16 mouse cellular contexts compared by ENCODE assay signal in genomic region chr1:153918521-153919206, GRCm38 (mm10). TPM values are rescaled to one million over a fixed set of nuclear protein-coding genes. Genes with fewer than 3 reads are reported as not detected.
DNase-seq lines count a peak whose midpoint lies in the region; ATAC-seq and TF ChIP-seq lines count a peak whose summit lies in the region.
"Had no signal": no experiment of that assay in that cellular context is flagged by ENCODE, and none has a peak within 500 bp of the region (broad histone marks: within the 10 kb centered on the region; RNA-seq: fewer than 3 reads in every experiment).

No protein-coding gene starts in this region.

- 0 out of 2 replicates have a peak, but pooled peaks have one; percentile 31 for TF ChIP-seq EP300 in heart, adult 2 months (IDR thresholded peaks at IDR 0.05; ENCODE audit: insufficient read depth, low read depth, low read length)

- no peaks in the 10 kb centered on the region for H3K79me2 ChIP-seq in heart, adult 2 months (replicated peaks; ENCODE audit: control insufficient read depth, insufficient read depth, low read length)

- H3K4me1 ChIP-seq in heart, adult 2 months (ENCODE audit: control insufficient read depth, insufficient read depth, low read length), result peaks cover 10% of the 10 kb centered on the region
- H3K4me1 ChIP-seq in heart, embryonic 13.5 days, result peaks cover 24% of the 10 kb centered on the region
- H3K4me1 ChIP-seq: limb, embryonic 12.5 days; midbrain, embryonic 15.5 days; neural tube, embryonic 13.5 days had no signal

- H3K9me3 ChIP-seq in heart, embryonic 13.5 days, result no peaks in the 10 kb centered on the region
- H3K9me3 ChIP-seq: hindbrain, embryonic 10.5 days; limb, embryonic 12.5 days; midbrain, embryonic 15.5 days; neural tube, embryonic 13.5 days had no signal

- H3K4me3 ChIP-seq in heart, adult 2 months, result no peak overlapping the region
- H3K4me3 ChIP-seq in heart, embryonic 13.5 days, result no peak overlapping the region
- H3K4me3 ChIP-seq: hindbrain, embryonic 10.5 days; limb, embryonic 12.5 days; midbrain, embryonic 15.5 days; neural tube, embryonic 13.5 days had no signal

- intact Hi-C loops in heart, adult 2 months (cut with DNase I), result no loop called here

- WGBS in heart, adult 2 months, result 62% methylated on average over 3 of the region's 3 CpGs
- WGBS in heart, embryonic 13.5 days, result 58% methylated on average over 3 of the region's 3 CpGs

- H3K27ac ChIP-seq in heart, adult 2 months, result peak overlapping the region; percentile 78
- peak overlapping the region; percentile 46 for H3K27ac ChIP-seq in heart, embryonic 13.5 days (replicated peaks)
- H3K27ac ChIP-seq: hindbrain, embryonic 10.5 days; limb, embryonic 12.5 days; midbrain, embryonic 15.5 days; neural tube, embryonic 13.5 days had no signal

- peaks cover 2% of the 10 kb centered on the region; the same call in 1 of the 2 replicates for H3K36me3 ChIP-seq in heart, adult 2 months (ENCODE audit: control insufficient read depth, insufficient read depth, low read length)
- H3K36me3 ChIP-seq in heart, embryonic 13.5 days, result no peaks in the 10 kb centered on the region
- H3K36me3 ChIP-seq: hindbrain, embryonic 10.5 days; limb, embryonic 12.5 days; midbrain, embryonic 15.5 days; neural tube, embryonic 13.5 days had no signal

- H3K27me3 ChIP-seq in heart, adult 2 months (ENCODE audit: control insufficient read depth, insufficient read depth, low read length), result no peaks in the 10 kb centered on the region
- H3K27me3 ChIP-seq in heart, embryonic 13.5 days (replicated peaks), result no peaks in the 10 kb centered on the region
- H3K27me3 ChIP-seq: limb, embryonic 12.5 days; midbrain, embryonic 15.5 days; neural tube, embryonic 13.5 days had no signal

- ATAC-seq in heart, embryonic 13.5 days (ENCODE audit: extremely low read depth, insufficient number of reproducible peaks, low FRiP score, low TSS enrichment), result peak; percentile 46; the same call in 1 of the 2 replicates
- ATAC-seq: intestine, embryonic 16.5 days; midbrain, embryonic 15.5 days had no signal

- no peak for DNase-seq in heart, adult 2 months
- no peak for DNase-seq in heart, adult 8-10 months (ENCODE audit: low spot score)
- DNase-seq in brain, embryonic 14.5 days (ENCODE audit: low read depth), result peak; percentile 12
- DNase-seq in kidney, postnatal 36 days, result peak; percentile 65 to 85
- DNase-seq in B cell, adult 2 months, result no peak
- DNase-seq in urinary bladder, postnatal 4 days (ENCODE audit: low spot score in 2 of 2), result no peak
- DNase-seq: cerebellum, adult 9-10 months; thymus, adult 2 months had no signal

- no peak overlapping the region for H3K4me2 ChIP-seq in heart, embryonic 13.5 days
- H3K4me2 ChIP-seq: limb, embryonic 12.5 days; midbrain, embryonic 15.5 days; neural tube, embryonic 13.5 days had no signal

- no peak overlapping the region for H3K9ac ChIP-seq in heart, adult 2 months (ENCODE audit: low read depth, low read length)
- no peak overlapping the region for H3K9ac ChIP-seq in heart, embryonic 13.5 days
- H3K9ac ChIP-seq: limb, embryonic 12.5 days; midbrain, embryonic 15.5 days; neural tube, embryonic 13.5 days had no signal

- TF ChIP-seq CTCF in heart, adult 2 months (IDR thresholded peaks at IDR 0.05), result no peak
- TF ChIP-seq CTCF in brain, embryonic 14.5 days (IDR thresholded peaks at IDR 0.05; ENCODE audit: borderline replicate concordance, extremely low read depth, insufficient read depth, insufficient read length), result no peak

- no peak for TF ChIP-seq POLR2A in heart, adult 2 months (IDR thresholded peaks at IDR 0.05; ENCODE audit: insufficient read depth, low read depth, low read length)
- no peak for TF ChIP-seq POLR2A in brain, embryonic 14.5 days (IDR thresholded peaks at IDR 0.05; ENCODE audit: borderline replicate concordance, extremely low read depth, insufficient read depth, insufficient read length, poor library complexity, severe bottlenecking)

RNA-seq across cellular contexts. Expression of gene Teddm2, which starts 18.6 kb away (rescaled TPM):
- under 1 TPM; 0.91 TPM for total RNA-seq in heart, adult 2 months (2021)
- 0.49 and 1.00 TPM in 2 replicates for polyA plus RNA-seq in heart, adult 2 months (2012; rRNA removed)
- 1 to 10 TPM in 2 of 4 experiments, under 1 TPM in 2; 0.78 to 1.1 (median 0.91) TPM for total RNA-seq in heart, adult 8-10 months (2022)
- 0.90 and 1.2 TPM in 2 replicates for polyA plus RNA-seq in brain, embryonic 14.5 days (2012; rRNA removed)
- polyA plus RNA-seq in heart, embryonic 13.5 days (2015; fragmentation: Nextera tagmentation; extraction: Ambion mirVana), result 0.28 and 0.42 TPM in 2 replicates

RNA-seq across cellular contexts. Expression of gene Glul, which starts 18.9 kb away (rescaled TPM):
- 100 to 1,000 TPM; 406 to 679 TPM for total RNA-seq in heart, adult 2 months (2021)
- 344 and 559 TPM in 2 replicates for polyA plus RNA-seq in heart, adult 2 months (2012; rRNA removed)
- 100 to 1,000 TPM; 505 to 758 (median 680) TPM for total RNA-seq in heart, adult 8-10 months (2022)
- 151 and 226 TPM in 2 replicates for polyA plus RNA-seq in brain, embryonic 14.5 days (2012; rRNA removed)
- polyA plus RNA-seq in heart, embryonic 13.5 days (2015; fragmentation: Nextera tagmentation; extraction: Ambion mirVana), result 63.4 and 67.3 TPM in 2 replicates

RNA-seq across cellular contexts. Expression of gene Teddm1a, which starts 27.1 kb away (rescaled TPM):
- total RNA-seq in heart, adult 2 months (2021), result not detected
- not detected in 2 replicates for polyA plus RNA-seq in heart, adult 2 months (2012; rRNA removed)
- total RNA-seq in heart, adult 8-10 months (2022), result not detected
- not detected in 2 replicates for polyA plus RNA-seq in brain, embryonic 14.5 days (2012; rRNA removed)
- not detected in 2 replicates for polyA plus RNA-seq in heart, embryonic 13.5 days (2015; fragmentation: Nextera tagmentation; extraction: Ambion mirVana)
- total RNA-seq: layer of hippocampus, postnatal 14 days had no signal
- polyA plus RNA-seq: hindbrain, embryonic 10.5 days; intestine, embryonic 16.5 days; limb, embryonic 12.5 days; lung, embryonic 16.5 days; midbrain, embryonic 15.5 days; neural tube, embryonic 13.5 days; thymus, adult 2 months had no signal

RNA-seq across cellular contexts. Expression of gene Teddm1b, which starts 44.5 kb away (rescaled TPM):
- total RNA-seq in heart, adult 2 months (2021), result not detected
- not detected in 2 replicates for polyA plus RNA-seq in heart, adult 2 months (2012; rRNA removed)
- total RNA-seq in heart, adult 8-10 months (2022), result not detected
- not detected in 2 replicates for polyA plus RNA-seq in brain, embryonic 14.5 days (2012; rRNA removed)
- polyA plus RNA-seq in heart, embryonic 13.5 days (2015; fragmentation: Nextera tagmentation; extraction: Ambion mirVana), result 0.08 and 0.15 TPM in 2 replicates
- total RNA-seq: layer of hippocampus, postnatal 14 days had no signal

Comparison
In these comparisons a context has a peak if more than half of its experiments do, and no peak if none do; other contexts are left out.
1. DNase-seq: peak in brain, embryonic 14.5 days (single experiment) and kidney, postnatal 36 days (2 of 2); none in heart, adult 2 months (0 of 2), heart, adult 8-10 months (single experiment), B cell, adult 2 months (0 of 2) and urinary bladder, postnatal 4 days (0 of 2).